Mouse (Mus musculus): ENCODE measurements around the gene Fggy. TPM values are rescaled to one million over a fixed set of nuclear protein-coding genes. Genes with fewer than 3 reads are reported as not detected.

Fggy gene
- polyA plus RNA-seq, 1 experiment from 2014 or later: 15.7 TPM

- 74% methylated on average over 4 of the region's 4 CpGs for WGBS (ENCODE audit: missing documents)
- no peaks in the 10 kb centered on the region for H3K36me3 ChIP-seq (ENCODE audit: inconsistent target)
- H3K79me2 ChIP-seq (ENCODE audit: inconsistent target): no peaks in the 10 kb centered on the region
- peak overlapping the region; percentile 84 for H3K27ac ChIP-seq
- H3K4me3 ChIP-seq (ENCODE audit: inconsistent target): no peak overlapping the region
These were observed 227.0 kb downstream of the Fggy start for GRCm38 (mm10) chr4:95784146-95784895.

- Histone ChIP-seq H3K4me3 (ENCODE audit: inconsistent target) (no peak overlapping the region), H3K27ac (no peak overlapping the region), H3K79me2 (ENCODE audit: inconsistent target) (no peaks in the 10 kb centered on the region), H3K36me3 (ENCODE audit: inconsistent target) (no peaks in the 10 kb centered on the region)
- 88% methylated on average over 2 of the region's 2 CpGs for WGBS (ENCODE audit: missing documents)
These were observed 230.3 kb downstream of the Fggy start for GRCm38 (mm10) chr4:95787609-95788008.

- H3K79me2 ChIP-seq (ENCODE audit: inconsistent target): no peaks in the 10 kb centered on the region
- H3K36me3 ChIP-seq (ENCODE audit: inconsistent target): no peaks in the 10 kb centered on the region
- no peak overlapping the region for H3K4me3 ChIP-seq (ENCODE audit: inconsistent target)
- no peak overlapping the region for H3K27ac ChIP-seq
- 93% methylated on average over 2 of the region's 2 CpGs for WGBS (ENCODE audit: missing documents)
These were observed 231.6 kb downstream of the Fggy start for GRCm38 (mm10) chr4:95788867-95789266.

- no peak overlapping the region for H3K27ac ChIP-seq
- H3K36me3 ChIP-seq (ENCODE audit: inconsistent target): no peaks in the 10 kb centered on the region
- no peaks in the 10 kb centered on the region for H3K79me2 ChIP-seq (ENCODE audit: inconsistent target)
- 88% methylated on average over 3 of the region's 3 CpGs for WGBS (ENCODE audit: missing documents)
- no peak overlapping the region for H3K4me3 ChIP-seq (ENCODE audit: inconsistent target)
These were observed 234.7 kb downstream of the Fggy start for GRCm38 (mm10) chr4:95791913-95792475.

GRCm38 (mm10) chr4:95793647-95794328 is 236.5 kb downstream of the Fggy start:
- Histone ChIP-seq H3K79me2 (ENCODE audit: inconsistent target) (no peaks in the 10 kb centered on the region), H3K4me3 (ENCODE audit: inconsistent target) (no peak overlapping the region), H3K27ac (no peak overlapping the region), H3K36me3 (ENCODE audit: inconsistent target) (no peaks in the 10 kb centered on the region)
- WGBS (ENCODE audit: missing documents): 94% methylated on average over 7 of the region's 7 CpGs

GRCm38 (mm10) chr4:95794651-95795050 is 237.3 kb downstream of the Fggy start:
- Histone ChIP-seq H3K36me3 (ENCODE audit: inconsistent target) (no peaks in the 10 kb centered on the region), H3K79me2 (ENCODE audit: inconsistent target) (no peaks in the 10 kb centered on the region), H3K4me3 (ENCODE audit: inconsistent target) (no peak overlapping the region), H3K27ac (no peak overlapping the region)
- WGBS (ENCODE audit: missing documents): 98% methylated on average over 6 of the region's 6 CpGs

GRCm38 (mm10) chr4:95795283-95795682 is 238.0 kb downstream of the Fggy start:
- no peaks in the 10 kb centered on the region for H3K36me3 ChIP-seq (ENCODE audit: inconsistent target)
- H3K27ac ChIP-seq: no peak overlapping the region
- H3K79me2 ChIP-seq (ENCODE audit: inconsistent target): no peaks in the 10 kb centered on the region
- no peak overlapping the region for H3K4me3 ChIP-seq (ENCODE audit: inconsistent target)
- WGBS (ENCODE audit: missing documents): 94% methylated on average over 2 of the region's 2 CpGs

GRCm38 (mm10) chr4:95819650-95820049 is 262.3 kb downstream of the Fggy start:
- no peaks in the 10 kb centered on the region for H3K79me2 ChIP-seq (ENCODE audit: inconsistent target)
- no peak overlapping the region for H3K4me3 ChIP-seq (ENCODE audit: inconsistent target)
- H3K36me3 ChIP-seq (ENCODE audit: inconsistent target): no peaks in the 10 kb centered on the region
- no peak overlapping the region for H3K27ac ChIP-seq
- WGBS (ENCODE audit: missing documents): 100% methylated on average over 2 of the region's 2 CpGs

- no peaks in the 10 kb centered on the region for H3K36me3 ChIP-seq (ENCODE audit: inconsistent target)
- no peaks in the 10 kb centered on the region for H3K79me2 ChIP-seq (ENCODE audit: inconsistent target)
- WGBS (ENCODE audit: missing documents): 100% methylated on average over 3 of the region's 3 CpGs
- H3K4me3 ChIP-seq (ENCODE audit: inconsistent target): no peak overlapping the region
- H3K27ac ChIP-seq: no peak overlapping the region
These were observed 264.7 kb downstream of the Fggy start for GRCm38 (mm10) chr4:95821906-95822579.

- 80% methylated on average over 4 of the region's 4 CpGs for whole genome bisulfite sequencing (ENCODE audit: missing documents)
- Histone ChIP-seq H3K27ac (no peak overlapping the region), H3K4me3 (ENCODE audit: inconsistent target) (no peak overlapping the region), H3K79me2 (ENCODE audit: inconsistent target) (no peaks in the 10 kb centered on the region), H3K36me3 (ENCODE audit: inconsistent target) (no peaks in the 10 kb centered on the region)
These were observed 270.9 kb downstream of the Fggy start for GRCm38 (mm10) chr4:95828164-95828563.

- 87% methylated on average over 2 of the region's 2 CpGs for WGBS (ENCODE audit: missing documents)
- Histone ChIP-seq H3K4me3 (ENCODE audit: inconsistent target) (no peak overlapping the region), H3K27ac (peak overlapping the region; percentile 41), H3K79me2 (ENCODE audit: inconsistent target) (no peaks in the 10 kb centered on the region), H3K36me3 (ENCODE audit: inconsistent target) (no peaks in the 10 kb centered on the region)
These were observed 273.0 kb downstream of the Fggy start for GRCm38 (mm10) chr4:95830320-95830719.

- Histone ChIP-seq H3K4me3 (ENCODE audit: inconsistent target) (no peak overlapping the region), H3K36me3 (ENCODE audit: inconsistent target) (no peaks in the 10 kb centered on the region)
- 100% methylated on average over 1 of the region's 1 CpGs for WGBS (ENCODE audit: missing documents)
These were observed 282.6 kb downstream of the Fggy start for GRCm38 (mm10) chr4:95839860-95840259.

GRCm38 (mm10) chr4:95840389-95841053 is 283.2 kb downstream of the Fggy start:
- WGBS (ENCODE audit: missing documents): 93% methylated on average over 6 of the region's 6 CpGs
- H3K36me3 ChIP-seq (ENCODE audit: inconsistent target): no peaks in the 10 kb centered on the region
- H3K79me2 ChIP-seq (ENCODE audit: inconsistent target): no peaks in the 10 kb centered on the region
- H3K4me3 ChIP-seq (ENCODE audit: inconsistent target): no peak overlapping the region
- H3K27ac ChIP-seq: no peak overlapping the region

More at GRCm38 (mm10) chr4:95839860-95840259, 282.6 kb downstream of the Fggy start:
- Histone ChIP-seq H3K79me2 (ENCODE audit: inconsistent target) (no peaks in the 10 kb centered on the region), H3K27ac (no peak overlapping the region)

- Histone ChIP-seq H3K4me3 (ENCODE audit: inconsistent target) (no peak overlapping the region), H3K36me3 (ENCODE audit: inconsistent target) (no peaks in the 10 kb centered on the region), H3K79me2 (ENCODE audit: inconsistent target) (no peaks in the 10 kb centered on the region), H3K27ac (peak overlapping the region; percentile 27)
- WGBS (ENCODE audit: missing documents): 28% methylated on average over 6 of the region's 6 CpGs
These were observed 288.8 kb downstream of the Fggy start for GRCm38 (mm10) chr4:95845981-95846617.
